Mouse (Mus musculus) testis, adult 2 months (tissue): ENCODE data around the gene Sspo.

ENCODE experiments used
- CTCF ChIP-seq: fragments of 200-500 bp; IDR thresholded peaks from 2 replicates; pipeline ENCODE4 v1.5.1; 2012; ENCODE audit warnings: low read depth, mild to moderate bottlenecking, inconsistent platforms, low read length, moderate library complexity; ENCODE audit not compliant: control insufficient read depth, insufficient read depth, insufficient replicate concordance
- POLR2A ChIP-seq: fragments of 200-500 bp; IDR thresholded peaks from 2 replicates; pipeline ENCODE4 v1.6.1; 2012; ENCODE audit warnings: low read depth, mild to moderate bottlenecking, inconsistent platforms, low read length, moderate library complexity; ENCODE audit not compliant: control insufficient read depth

DNA sequence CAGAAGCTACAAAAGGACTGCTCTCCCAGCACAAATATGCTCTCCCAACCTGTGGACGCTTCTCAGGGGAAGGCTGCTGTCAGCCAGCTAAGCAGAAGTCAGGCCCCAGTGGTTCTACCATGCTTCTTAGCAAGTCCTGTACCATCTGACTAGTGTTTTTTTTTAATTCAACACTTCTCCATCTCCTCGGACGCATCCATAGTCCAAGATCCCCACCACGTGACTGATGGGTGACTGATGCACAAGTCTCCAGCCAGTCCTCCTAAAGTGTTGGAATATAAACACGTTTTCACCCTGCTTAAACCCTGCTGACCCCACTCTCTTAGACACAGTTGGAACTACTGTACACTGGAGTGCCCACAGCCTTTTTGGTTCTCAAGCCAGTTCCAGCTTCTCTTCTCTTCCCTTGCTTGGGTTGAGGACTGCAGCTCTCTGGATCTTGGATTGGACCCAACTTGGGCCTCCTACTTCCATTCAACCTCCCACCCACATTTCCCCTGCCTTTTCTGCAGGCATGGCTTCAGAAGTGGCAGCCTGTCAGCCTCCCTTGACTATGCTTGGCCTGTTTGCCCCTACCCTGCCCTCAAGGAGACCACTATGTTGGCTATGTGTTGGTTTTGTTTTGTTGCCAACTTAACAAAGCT, 12.2 kb upstream of the Sspo start:
- no peak for TF ChIP-seq CTCF
- no peak for TF ChIP-seq POLR2A
